Mouse (Mus musculus): ENCODE measurements around the gene Fam171a1. TPM values are rescaled to one million over a fixed set of nuclear protein-coding genes. Genes with fewer than 3 reads are reported as not detected.

The Fam171a1 gene
- total RNA-seq, 2 experiments from 2014 or later, result 70.5 to 76.8 TPM

- DNase-seq (ENCODE audit: low spot score in 2 of 2), result no peak
These were observed 21.3 kb downstream of the Fam171a1 start for GRCm38 (mm10) chr2:3135297-3135684.

- DNase-seq (ENCODE audit: low spot score in 2 of 2), result no peak
These were observed 24.3 kb downstream of the Fam171a1 start for GRCm38 (mm10) chr2:3138308-3138707.

GRCm38 (mm10) chr2:3139065-3139464, 25.0 kb downstream of the Fam171a1 start:
- no peak for DNase-seq (ENCODE audit: low spot score in 2 of 2)

- DNase-seq (ENCODE audit: low spot score in 2 of 2), result no peak
These were observed 25.6 kb downstream of the Fam171a1 start for GRCm38 (mm10) chr2:3139578-3139977.

- DNase-seq (ENCODE audit: low spot score in 2 of 2), result no peak
These were observed 26.6 kb downstream of the Fam171a1 start for GRCm38 (mm10) chr2:3140585-3140984.

- no peak for DNase-seq (ENCODE audit: low spot score in 2 of 2)
These were observed 27.8 kb downstream of the Fam171a1 start for GRCm38 (mm10) chr2:3141804-3142203.

GRCm38 (mm10) chr2:3144291-3144690, 30.3 kb downstream of the Fam171a1 start:
- DNase-seq (ENCODE audit: low spot score in 2 of 2), result no peak

GRCm38 (mm10) chr2:3147550-3148157, 33.6 kb downstream of the Fam171a1 start:
- DNase-seq (ENCODE audit: low spot score in 2 of 2), result no peak

- DNase-seq (ENCODE audit: low spot score in 2 of 2), result no peak
These were observed 34.7 kb downstream of the Fam171a1 start for GRCm38 (mm10) chr2:3148731-3149130.

GRCm38 (mm10) chr2:3150324-3150723, 36.3 kb downstream of the Fam171a1 start:
- DNase-seq (ENCODE audit: low spot score in 2 of 2), result no peak

- DNase-seq (ENCODE audit: low spot score in 2 of 2), result no peak
These were observed 37.3 kb downstream of the Fam171a1 start for GRCm38 (mm10) chr2:3151336-3151735.

- DNase-seq (ENCODE audit: low spot score in 2 of 2), result no peak
These were observed 40.2 kb downstream of the Fam171a1 start for GRCm38 (mm10) chr2:3154091-3154665.

- DNase-seq (ENCODE audit: low spot score in 2 of 2), result no peak
These were observed 41.0 kb downstream of the Fam171a1 start for GRCm38 (mm10) chr2:3154986-3155385.

GRCm38 (mm10) chr2:3157030-3157429, 43.0 kb downstream of the Fam171a1 start:
- no peak for DNase-seq (ENCODE audit: low spot score in 2 of 2)

- no peak for DNase-seq (ENCODE audit: low spot score in 2 of 2)
These were observed 43.8 kb downstream of the Fam171a1 start for GRCm38 (mm10) chr2:3157661-3158344.

- no peak for DNase-seq (ENCODE audit: low spot score in 2 of 2)
These were observed 44.8 kb downstream of the Fam171a1 start for GRCm38 (mm10) chr2:3158682-3159412.

GRCm38 (mm10) chr2:3161578-3161977, 47.6 kb downstream of the Fam171a1 start:
- DNase-seq (ENCODE audit: low spot score in 2 of 2), result no peak

- DNase-seq (ENCODE audit: low spot score in 2 of 2), result no peak
These were observed 49.6 kb downstream of the Fam171a1 start for GRCm38 (mm10) chr2:3163501-3164076.

- DNase-seq (ENCODE audit: low spot score in 2 of 2), result no peak
These were observed 51.1 kb downstream of the Fam171a1 start for GRCm38 (mm10) chr2:3165037-3165600.

- no peak for DNase-seq (ENCODE audit: low spot score in 2 of 2)
These were observed 52.0 kb downstream of the Fam171a1 start for GRCm38 (mm10) chr2:3165890-3166605.
